In the genomic region with DNA sequence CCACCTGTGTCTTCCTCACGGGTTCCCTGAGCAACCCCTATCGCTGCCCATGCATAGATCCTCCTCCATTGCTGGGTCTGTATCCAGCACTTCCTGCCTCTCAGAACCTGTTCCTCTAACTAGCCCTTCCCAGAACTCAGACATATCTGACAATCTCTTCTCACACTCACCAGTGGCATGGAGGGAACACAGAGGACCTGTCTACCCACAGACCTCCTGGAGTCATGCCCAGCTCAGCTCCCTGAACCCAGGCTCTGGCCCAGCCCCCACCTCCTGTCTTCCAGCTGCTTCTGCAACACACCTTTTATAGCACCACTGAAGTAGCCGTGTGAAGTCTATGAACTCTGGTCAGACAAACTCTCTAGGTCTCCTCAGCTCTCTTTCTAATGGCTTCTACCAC, we compare ENCODE assay signal across 28 mouse cellular contexts.
DNase-seq lines count a peak whose midpoint lies in the region; ATAC-seq and TF ChIP-seq lines count a peak whose summit lies in the region.
"Had no signal": no experiment of that assay in that cellular context is flagged by ENCODE, and none has a peak within 500 bp of the region (broad histone marks: within the 10 kb centered on the region; RNA-seq: fewer than 3 reads in every experiment).

No protein-coding gene starts in this region.

- H3K4me3 ChIP-seq in hindbrain, postnatal 0 days (ENCODE audit: low read length): no peak overlapping the region
- no peak overlapping the region for H3K4me3 ChIP-seq in hindbrain, embryonic 13.5 days
- H3K4me3 ChIP-seq in intestine, embryonic 16.5 days (ENCODE audit: low read length): no peak overlapping the region
- H3K4me3 ChIP-seq: heart, adult 2 months; heart, embryonic 12.5 days; limb, embryonic 10.5 days; limb, embryonic 15.5 days; liver, embryonic 13.5 days; megakaryocyte, embryonic 14.5 days; midbrain, embryonic 12.5 days had no signal

- H3K4me2 ChIP-seq in hindbrain, postnatal 0 days (ENCODE audit: low read depth, low read length): no peak overlapping the region
- no peak overlapping the region for H3K4me2 ChIP-seq in hindbrain, embryonic 13.5 days
- H3K4me2 ChIP-seq in intestine, embryonic 16.5 days (ENCODE audit: low read depth, low read length): no peak overlapping the region
- H3K4me2 ChIP-seq: heart, embryonic 12.5 days; limb, embryonic 15.5 days; liver, embryonic 13.5 days; midbrain, embryonic 12.5 days had no signal

- no peaks in the 10 kb centered on the region for H3K36me3 ChIP-seq in hindbrain, postnatal 0 days (ENCODE audit: insufficient read depth, low read length)
- no peaks in the 10 kb centered on the region for H3K36me3 ChIP-seq in hindbrain, embryonic 13.5 days
- no peaks in the 10 kb centered on the region for H3K36me3 ChIP-seq in intestine, embryonic 16.5 days (ENCODE audit: control insufficient read depth, insufficient read depth, low read length)
- H3K36me3 ChIP-seq: G1E; heart, embryonic 12.5 days; limb, embryonic 10.5 days; limb, embryonic 15.5 days; liver, embryonic 13.5 days; midbrain, embryonic 12.5 days had no signal

- no peaks in the 10 kb centered on the region for H3K27me3 ChIP-seq in hindbrain, postnatal 0 days (ENCODE audit: insufficient read depth, low read length)
- no peaks in the 10 kb centered on the region for H3K27me3 ChIP-seq in hindbrain, embryonic 13.5 days
- H3K27me3 ChIP-seq in intestine, embryonic 16.5 days (replicated peaks; ENCODE audit: control insufficient read depth, insufficient read depth, low read length): no peaks in the 10 kb centered on the region
- H3K27me3 ChIP-seq: heart, embryonic 12.5 days; limb, embryonic 15.5 days; liver, embryonic 13.5 days; megakaryocyte, embryonic 14.5 days; midbrain, embryonic 12.5 days had no signal

- H3K9ac ChIP-seq in hindbrain, postnatal 0 days (replicated peaks; ENCODE audit: low read length): no peak overlapping the region
- H3K9ac ChIP-seq in hindbrain, embryonic 13.5 days: no peak overlapping the region
- H3K9ac ChIP-seq in intestine, embryonic 16.5 days (ENCODE audit: low read depth, low read length): no peak overlapping the region
- H3K9ac ChIP-seq: heart, embryonic 12.5 days; limb, embryonic 15.5 days; liver, embryonic 13.5 days; midbrain, embryonic 12.5 days had no signal

- ATAC-seq in cerebellum, adult (ENCODE audit: insufficient number of reproducible peaks, low FRiP score, low TSS enrichment): peak; percentile 18
- ATAC-seq in hindbrain, postnatal 0 days: 0 out of 2 replicates have a peak, but pooled peaks have one; percentile 27
- ATAC-seq in hindbrain, embryonic 13.5 days (ENCODE audit: low FRiP score): no peak
- ATAC-seq in intestine, embryonic 16.5 days: no peak
- ATAC-seq: forebrain, embryonic 14.5 days; intestine, postnatal 0 days; lung, postnatal 0 days had no signal

- 86% methylated on average over 3 of the region's 3 CpGs for WGBS in hindbrain, postnatal 0 days
- WGBS in hindbrain, embryonic 13.5 days: 83% methylated on average over 3 of the region's 3 CpGs
- WGBS in intestine, embryonic 16.5 days: 72% methylated on average over 3 of the region's 3 CpGs

- no peak for TF ChIP-seq CTCF in hindbrain, postnatal 0 days (IDR thresholded peaks at IDR 0.05; ENCODE audit: low read depth)

- H3K27ac ChIP-seq in hindbrain, postnatal 0 days: no peak overlapping the region
- H3K27ac ChIP-seq in hindbrain, embryonic 13.5 days: no peak overlapping the region; the same call in 1 of the 2 replicates
- H3K27ac ChIP-seq in intestine, embryonic 16.5 days (ENCODE audit: low read length): no peak overlapping the region
- H3K27ac ChIP-seq: heart, adult 2 months; limb, embryonic 10.5 days; limb, embryonic 15.5 days; liver, embryonic 13.5 days; midbrain, embryonic 12.5 days had no signal

- no peaks in the 10 kb centered on the region; the same call in 1 of the 2 replicates for H3K4me1 ChIP-seq in hindbrain, postnatal 0 days (ENCODE audit: insufficient read depth, low read length)
- H3K4me1 ChIP-seq in hindbrain, embryonic 13.5 days (replicated peaks): peaks cover 22% of the 10 kb centered on the region
- no peaks in the 10 kb centered on the region for H3K4me1 ChIP-seq in intestine, embryonic 16.5 days (ENCODE audit: control insufficient read depth, insufficient read depth, low read length)
- H3K4me1 ChIP-seq: heart, embryonic 12.5 days; limb, embryonic 15.5 days; liver, embryonic 13.5 days; megakaryocyte, embryonic 14.5 days; midbrain, embryonic 12.5 days had no signal

- no peak for DNase-seq in cerebellum, postnatal 4 days (ENCODE audit: low spot score in 2 of 2)
- no peak for DNase-seq in hindbrain, postnatal 0 days (ENCODE audit: low spot score)
- peak; percentile 75 for DNase-seq in cerebellum, adult 11-12 months
- DNase-seq in cerebellum, adult 9-11 months: peak; percentile 79
- DNase-seq: adrenal gland, adult 8-10 months; gastrocnemius, postnatal 36 days; heart, adult 2 months; heart, postnatal 14 days; kidney, postnatal 10 days; layer of hippocampus, adult 9-11 months; liver, embryonic 13.5 days; lung, adult 18-20 months; lung, postnatal 4 days; retina, postnatal 1 day; right cerebral cortex, postnatal 14 days; thymus, postnatal 14 days had no signal

- no peaks in the 10 kb centered on the region for H3K9me3 ChIP-seq in hindbrain, postnatal 0 days (ENCODE audit: low read length)
- no peaks in the 10 kb centered on the region for H3K9me3 ChIP-seq in hindbrain, embryonic 13.5 days
- H3K9me3 ChIP-seq in intestine, embryonic 16.5 days (ENCODE audit: control insufficient read depth, low read length): no peaks in the 10 kb centered on the region
- H3K9me3 ChIP-seq: heart, embryonic 12.5 days; limb, embryonic 10.5 days; limb, embryonic 15.5 days; liver, embryonic 13.5 days; midbrain, embryonic 12.5 days had no signal

Comparison
In these comparisons a context has a peak if more than half of its experiments do, and no peak if none do; other contexts are left out.
1. ATAC-seq: peak in cerebellum, adult (single experiment) and hindbrain, postnatal 0 days (single experiment); none in hindbrain, embryonic 13.5 days (single experiment) and intestine, embryonic 16.5 days (single experiment).
2. DNase-seq: peak in cerebellum, adult 11-12 months (single experiment) and cerebellum, adult 9-11 months (single experiment); none in cerebellum, postnatal 4 days (0 of 2) and hindbrain, postnatal 0 days (single experiment).